Mouse (Mus musculus): ENCODE results near the gene Ppil4. TPM values are rescaled to one million over a fixed set of nuclear protein-coding genes. Genes with fewer than 3 reads are reported as not detected.
A peak's percentile ranks its signal among the peaks of the same experiment; 100 is the strongest.

The Ppil4 gene
- polyA plus RNA-seq, 1 experiment from 2014 or later = 46.9 TPM

GRCm38 (mm10) chr10:7840785-7841184 lies 48.1 kb downstream of the Ppil4 start:
- no peaks in the 10 kb centered on the region for H3K36me3 ChIP-seq
- H3K4me1 ChIP-seq (replicated peaks) = peaks cover 11% of the 10 kb centered on the region
- WGBS = 48% methylated on average over 3 of the region's 3 CpGs
- no peak overlapping the region for H3K27ac ChIP-seq
- no peak for ATAC-seq (ENCODE audit: insufficient number of reproducible peaks, insufficient read depth, low FRiP score, low TSS enrichment, low read depth)
- H3K9ac ChIP-seq (replicated peaks) = no peak overlapping the region
- H3K4me3 ChIP-seq (replicated peaks) = no peak overlapping the region
- no peaks in the 10 kb centered on the region for H3K9me3 ChIP-seq
- no peak overlapping the region for H3K4me2 ChIP-seq
- no peaks in the 10 kb centered on the region for H3K27me3 ChIP-seq

- no peak for ATAC-seq (ENCODE audit: insufficient number of reproducible peaks, insufficient read depth, low FRiP score, low TSS enrichment, low read depth)
Observed at GRCm38 (mm10) chr10:7841571-7842080, 48.9 kb downstream of the Ppil4 start.

GRCm38 (mm10) chr10:7843181-7843580 lies 50.5 kb downstream of the Ppil4 start:
- no peak overlapping the region for H3K27ac ChIP-seq
- H3K27me3 ChIP-seq = no peaks in the 10 kb centered on the region
- H3K9me3 ChIP-seq = no peaks in the 10 kb centered on the region
- no peak for ATAC-seq (ENCODE audit: insufficient number of reproducible peaks, insufficient read depth, low FRiP score, low TSS enrichment, low read depth)
- H3K4me3 ChIP-seq (replicated peaks) = no peak overlapping the region
- no peak overlapping the region for H3K4me2 ChIP-seq
- no peak overlapping the region for H3K9ac ChIP-seq (replicated peaks)
- H3K4me1 ChIP-seq (replicated peaks) = peaks cover 11% of the 10 kb centered on the region
- WGBS = 91% methylated on average over 4 of the region's 4 CpGs
- H3K36me3 ChIP-seq = no peaks in the 10 kb centered on the region

More at GRCm38 (mm10) chr10:7841571-7842080, 48.9 kb downstream of the Ppil4 start:
- Histone ChIP-seq H3K4me3 (replicated peaks) (no peak overlapping the region), H3K9ac (replicated peaks) (no peak overlapping the region), H3K27ac (no peak overlapping the region), H3K4me1 (replicated peaks) (peaks cover 11% of the 10 kb centered on the region), H3K9me3 (no peaks in the 10 kb centered on the region), H3K27me3 (no peaks in the 10 kb centered on the region), H3K4me2 (no peak overlapping the region), H3K36me3 (no peaks in the 10 kb centered on the region)
- WGBS = 63% methylated on average over 14 of the region's 14 CpGs

GRCm38 (mm10) chr10:7844161-7844560 lies 51.5 kb downstream of the Ppil4 start:
- H3K9me3 ChIP-seq = no peaks in the 10 kb centered on the region
- H3K4me1 ChIP-seq (replicated peaks) = peaks cover 7% of the 10 kb centered on the region
- 59% methylated on average over 4 of the region's 4 CpGs for WGBS
- no peak overlapping the region for H3K27ac ChIP-seq
- no peaks in the 10 kb centered on the region for H3K36me3 ChIP-seq
- no peak overlapping the region for H3K4me2 ChIP-seq
- ATAC-seq (ENCODE audit: insufficient number of reproducible peaks, insufficient read depth, low FRiP score, low TSS enrichment, low read depth) = no peak
- H3K9ac ChIP-seq (replicated peaks) = no peak overlapping the region
- H3K27me3 ChIP-seq = no peaks in the 10 kb centered on the region
- H3K4me3 ChIP-seq (replicated peaks) = no peak overlapping the region

- 70% methylated on average over 8 of the region's 8 CpGs for WGBS
- Histone ChIP-seq H3K4me3 (replicated peaks) (no peak overlapping the region), H3K9ac (replicated peaks) (no peak overlapping the region), H3K4me2 (no peak overlapping the region), H3K36me3 (no peaks in the 10 kb centered on the region), H3K4me1 (replicated peaks) (peaks cover 7% of the 10 kb centered on the region), H3K27ac (no peak overlapping the region), H3K27me3 (no peaks in the 10 kb centered on the region), H3K9me3 (no peaks in the 10 kb centered on the region)
- no peak for ATAC-seq (ENCODE audit: insufficient number of reproducible peaks, insufficient read depth, low FRiP score, low TSS enrichment, low read depth)
Observed at GRCm38 (mm10) chr10:7845136-7845535, 52.4 kb downstream of the Ppil4 start.

- H3K36me3 ChIP-seq = no peaks in the 10 kb centered on the region
- 88% methylated on average over 4 of the region's 4 CpGs for WGBS
- H3K4me1 ChIP-seq (replicated peaks) = peaks cover 7% of the 10 kb centered on the region
- no peak overlapping the region for H3K4me3 ChIP-seq (replicated peaks)
- ATAC-seq (ENCODE audit: insufficient number of reproducible peaks, insufficient read depth, low FRiP score, low TSS enrichment, low read depth) = no peak
- no peak overlapping the region for H3K9ac ChIP-seq (replicated peaks)
- H3K9me3 ChIP-seq = no peaks in the 10 kb centered on the region
- H3K4me2 ChIP-seq = no peak overlapping the region
- H3K27ac ChIP-seq = no peak overlapping the region
- no peaks in the 10 kb centered on the region for H3K27me3 ChIP-seq
Observed at GRCm38 (mm10) chr10:7845991-7846390, 53.3 kb downstream of the Ppil4 start.

- ATAC-seq (ENCODE audit: insufficient number of reproducible peaks, insufficient read depth, low FRiP score, low TSS enrichment, low read depth) = no peak
Observed at GRCm38 (mm10) chr10:7847166-7847605, 54.5 kb downstream of the Ppil4 start.

GRCm38 (mm10) chr10:7851891-7852290 lies 59.2 kb downstream of the Ppil4 start:
- 69% methylated on average over 3 of the region's 3 CpGs for WGBS
- H3K9ac ChIP-seq (replicated peaks) = no peak overlapping the region
- no peak overlapping the region for H3K4me2 ChIP-seq
- H3K27me3 ChIP-seq = no peaks in the 10 kb centered on the region
- no peak overlapping the region for H3K27ac ChIP-seq
- H3K36me3 ChIP-seq = no peaks in the 10 kb centered on the region
- H3K9me3 ChIP-seq = no peaks in the 10 kb centered on the region
- H3K4me3 ChIP-seq (replicated peaks) = no peak overlapping the region
- H3K4me1 ChIP-seq (replicated peaks) = no peaks in the 10 kb centered on the region
- ATAC-seq (ENCODE audit: insufficient number of reproducible peaks, insufficient read depth, low FRiP score, low TSS enrichment, low read depth) = no peak

More at GRCm38 (mm10) chr10:7847166-7847605, 54.5 kb downstream of the Ppil4 start:
- H3K9ac ChIP-seq (replicated peaks) = no peak overlapping the region
- H3K27ac ChIP-seq = no peak overlapping the region
- H3K9me3 ChIP-seq = no peaks in the 10 kb centered on the region
- H3K36me3 ChIP-seq = no peaks in the 10 kb centered on the region
- H3K4me1 ChIP-seq (replicated peaks) = no peaks in the 10 kb centered on the region
- 79% methylated on average over 2 of the region's 2 CpGs for WGBS
- no peaks in the 10 kb centered on the region for H3K27me3 ChIP-seq
- H3K4me3 ChIP-seq (replicated peaks) = no peak overlapping the region
- no peak overlapping the region for H3K4me2 ChIP-seq

- 91% methylated on average over 7 of the region's 7 CpGs for WGBS
- no peak for ATAC-seq (ENCODE audit: insufficient number of reproducible peaks, insufficient read depth, low FRiP score, low TSS enrichment, low read depth)
- H3K27ac ChIP-seq = peak overlapping the region; percentile 75
Observed at GRCm38 (mm10) chr10:7860494-7860893, 67.8 kb downstream of the Ppil4 start.

GRCm38 (mm10) chr10:7861259-7861936 lies 68.7 kb downstream of the Ppil4 start:
- 0 out of 2 replicates have a peak, but pooled peaks cover 9% of the 10 kb centered on the region for H3K4me1 ChIP-seq (replicated peaks)
- H3K9ac ChIP-seq (replicated peaks) = no peak overlapping the region
- H3K27me3 ChIP-seq = peaks cover 6% of the 10 kb centered on the region
- no peaks in the 10 kb centered on the region for H3K36me3 ChIP-seq
- H3K27ac ChIP-seq = peak overlapping the region; percentile 75
- no peak overlapping the region for H3K4me3 ChIP-seq (replicated peaks)
- no peaks in the 10 kb centered on the region for H3K9me3 ChIP-seq
- 75% methylated on average over 14 of the region's 14 CpGs for WGBS
- peak; percentile 82 for ATAC-seq (ENCODE audit: insufficient number of reproducible peaks, insufficient read depth, low FRiP score, low TSS enrichment, low read depth)
- H3K4me2 ChIP-seq = no peak overlapping the region

More at GRCm38 (mm10) chr10:7860494-7860893, 67.8 kb downstream of the Ppil4 start:
- no peak overlapping the region for H3K9ac ChIP-seq (replicated peaks)
- H3K36me3 ChIP-seq = no peaks in the 10 kb centered on the region
- H3K9me3 ChIP-seq = no peaks in the 10 kb centered on the region
- H3K4me1 ChIP-seq (replicated peaks) = 0 out of 2 replicates have a peak, but pooled peaks cover 9% of the 10 kb centered on the region
- H3K27me3 ChIP-seq = 0 out of 2 replicates have a peak, but pooled peaks cover 2% of the 10 kb centered on the region
- no peak overlapping the region for H3K4me2 ChIP-seq
- no peak overlapping the region for H3K4me3 ChIP-seq (replicated peaks)

GRCm38 (mm10) chr10:7861937-7862657 lies 69.4 kb downstream of the Ppil4 start:
- H3K27ac ChIP-seq = peak overlapping the region; percentile 75
- H3K9me3 ChIP-seq = no peaks in the 10 kb centered on the region
- ATAC-seq (ENCODE audit: insufficient number of reproducible peaks, insufficient read depth, low FRiP score, low TSS enrichment, low read depth) = no peak
- H3K4me1 ChIP-seq (replicated peaks) = peaks cover 11% of the 10 kb centered on the region
- no peak overlapping the region for H3K4me2 ChIP-seq
- WGBS = 89% methylated on average over 23 of the region's 25 CpGs
- no peak overlapping the region for H3K9ac ChIP-seq (replicated peaks)
- H3K4me3 ChIP-seq (replicated peaks) = no peak overlapping the region
- peaks cover 13% of the 10 kb centered on the region for H3K27me3 ChIP-seq
- H3K36me3 ChIP-seq = no peaks in the 10 kb centered on the region

All from limb, embryonic 12.5 days (tissue).